Comparison of ENCODE assay signal across 26 mouse cellular contexts in genomic region chr3:87047801-87048200, GRCm38 (mm10). TPM values are rescaled to one million over a fixed set of nuclear protein-coding genes. Genes with fewer than 3 reads are reported as not detected.
DNase-seq lines count a peak whose midpoint lies in the region; ATAC-seq lines count a peak whose summit lies in the region.
"Had no signal": no experiment of that assay in that cellular context is flagged by ENCODE, and none has a peak within 500 bp of the region (broad histone marks: within the 10 kb centered on the region; RNA-seq: fewer than 3 reads in every experiment).

No protein-coding gene starts in this region.

- no peaks in the 10 kb centered on the region for H3K4me1 ChIP-seq in hindbrain, embryonic 11.5 days (replicated peaks; ENCODE audit: control insufficient read depth, insufficient read depth, low read length)
- no peaks in the 10 kb centered on the region for H3K4me1 ChIP-seq in hindbrain, embryonic 16.5 days (ENCODE audit: control insufficient read depth, insufficient read depth, low read depth, low read length)
- H3K4me1 ChIP-seq: forebrain, embryonic 10.5 days; forebrain, embryonic 13.5 days; heart, embryonic 12.5 days; heart, embryonic 15.5 days; hindbrain, embryonic 10.5 days; hindbrain, embryonic 15.5 days had no signal

- no peak overlapping the region for H3K9ac ChIP-seq in hindbrain, embryonic 11.5 days (ENCODE audit: low read depth, low read length)
- H3K9ac ChIP-seq in hindbrain, embryonic 16.5 days (ENCODE audit: low read depth, low read length) = no peak overlapping the region
- H3K9ac ChIP-seq: forebrain, embryonic 13.5 days; heart, embryonic 12.5 days; heart, embryonic 15.5 days; hindbrain, embryonic 15.5 days had no signal

- DNase-seq in hindbrain, embryonic 11.5 days (ENCODE audit: low spot score) = peak; percentile 3
- DNase-seq in Muller cell, postnatal 12 days (ENCODE audit: inconsistent ontology term) = peak; percentile 49
- peak; percentile 8 for DNase-seq in R1 (ENCODE audit: low read depth, low spot score)
- DNase-seq in retina, postnatal 1 day = peak; percentile 12
- no peak for DNase-seq in embryo, embryonic 10.5 days (ENCODE audit: low spot score)
- DNase-seq: adrenal gland, postnatal 10 days; adrenal gland, postnatal 36 days; cerebellum, adult 11 months; cerebellum, adult 2 months; cerebellum, postnatal 25 days; gastrocnemius, postnatal 25 days; heart, adult 18-20 months; heart, postnatal 10 days; heart, postnatal 36 days; kidney, adult 18-20 months had no signal

- H3K27me3 ChIP-seq in hindbrain, embryonic 11.5 days (ENCODE audit: control insufficient read depth, insufficient read depth, low read length) = no peaks in the 10 kb centered on the region
- H3K27me3 ChIP-seq in hindbrain, embryonic 16.5 days (replicated peaks; ENCODE audit: control insufficient read depth, insufficient read depth, low read length) = no peaks in the 10 kb centered on the region
- H3K27me3 ChIP-seq: forebrain, embryonic 13.5 days; heart, embryonic 12.5 days; heart, embryonic 15.5 days; hindbrain, embryonic 15.5 days had no signal

- no peaks in the 10 kb centered on the region for H3K36me3 ChIP-seq in hindbrain, embryonic 11.5 days (ENCODE audit: control insufficient read depth, insufficient read depth, low read length)
- no peaks in the 10 kb centered on the region for H3K36me3 ChIP-seq in hindbrain, embryonic 16.5 days (ENCODE audit: control insufficient read depth, insufficient read depth, low read length)
- H3K36me3 ChIP-seq: forebrain, embryonic 10.5 days; heart, embryonic 12.5 days; heart, embryonic 15.5 days; hindbrain, embryonic 10.5 days; hindbrain, embryonic 15.5 days had no signal

- no peaks in the 10 kb centered on the region for H3K9me3 ChIP-seq in hindbrain, embryonic 11.5 days (ENCODE audit: control insufficient read depth, low read length)
- H3K9me3 ChIP-seq in hindbrain, embryonic 16.5 days (ENCODE audit: control insufficient read depth, low read length) = no peaks in the 10 kb centered on the region
- H3K9me3 ChIP-seq: forebrain, embryonic 10.5 days; forebrain, embryonic 13.5 days; heart, embryonic 12.5 days; heart, embryonic 15.5 days; hindbrain, embryonic 10.5 days; hindbrain, embryonic 15.5 days had no signal

- 85% methylated on average over 5 of the region's 5 CpGs for WGBS in hindbrain, embryonic 11.5 days
- 77% methylated on average over 5 of the region's 5 CpGs for WGBS in hindbrain, embryonic 16.5 days

- no peak overlapping the region for H3K4me2 ChIP-seq in hindbrain, embryonic 11.5 days (replicated peaks; ENCODE audit: low read depth, low read length)
- no peak overlapping the region for H3K4me2 ChIP-seq in hindbrain, embryonic 16.5 days (ENCODE audit: low read length)
- H3K4me2 ChIP-seq: forebrain, embryonic 13.5 days; heart, embryonic 12.5 days; heart, embryonic 15.5 days; hindbrain, embryonic 15.5 days had no signal

- no peak for ATAC-seq in hindbrain, embryonic 11.5 days (ENCODE audit: low FRiP score)
- ATAC-seq in hindbrain, embryonic 16.5 days = no peak
- ATAC-seq: CD4-positive, CD25-positive, alpha-beta regulatory T cell, adult 4 months; forebrain, embryonic 13.5 days; forebrain, embryonic 16.5 days; inflammation-experienced regulatory T-cells, adult 6 months; intestine, embryonic 16.5 days had no signal

- H3K4me3 ChIP-seq in hindbrain, embryonic 11.5 days (ENCODE audit: low read depth, low read length) = no peak overlapping the region
- no peak overlapping the region for H3K4me3 ChIP-seq in hindbrain, embryonic 16.5 days (ENCODE audit: low read length)
- H3K4me3 ChIP-seq: forebrain, embryonic 10.5 days; forebrain, embryonic 13.5 days; heart, embryonic 12.5 days; heart, embryonic 15.5 days; hindbrain, embryonic 10.5 days; hindbrain, embryonic 15.5 days had no signal

- H3K27ac ChIP-seq in hindbrain, embryonic 11.5 days (ENCODE audit: low read depth, low read length) = no peak overlapping the region
- H3K27ac ChIP-seq in hindbrain, embryonic 16.5 days (ENCODE audit: low read depth, low read length) = no peak overlapping the region
- H3K27ac ChIP-seq: forebrain, embryonic 10.5 days; forebrain, embryonic 13.5 days; heart, embryonic 15.5 days; hindbrain, embryonic 10.5 days; hindbrain, embryonic 15.5 days had no signal

RNA-seq across cellular contexts. Expression of gene Cd1d1, which starts 48.6 kb away (rescaled TPM):
- 36.0 and 37.2 TPM in 2 replicates for polyA plus RNA-seq in hindbrain, embryonic 11.5 days (2014; fragmentation: Nextera tagmentation; extraction: Ambion mirVana)
- polyA plus RNA-seq in hindbrain, embryonic 16.5 days (2015; fragmentation: Nextera tagmentation; extraction: Ambion mirVana) = 47.3 and 49.1 TPM in 2 replicates
